Mouse (Mus musculus) stomach, embryonic 14.5 days (tissue): ENCODE results near the gene Znrf4. TPM values are rescaled to one million over a fixed set of nuclear protein-coding genes. Genes with fewer than 3 reads are reported as not detected.
A peak's percentile ranks its signal among the peaks of the same experiment; 100 is the strongest.

Source experiments
- ATAC-seq: fragments of 200-750 bp; cut with Nextera tagmentation; 2 replicates; pipeline ENCODE4 v1.8.0; 2017; ENCODE audit warnings: low read depth, moderate TSS enrichment; ENCODE audit not compliant: insufficient number of reproducible peaks, insufficient read depth, low FRiP score
- H3K27ac ChIP-seq: fragments of 300-500 bp; sonication (generic); 2 replicates; pipeline ENCODE4 v1.5.1; 2014; ENCODE audit warnings: mild to moderate bottlenecking, low read length, moderate library complexity, mixed read lengths
- H3K27me3 ChIP-seq: fragments of 300-500 bp; sonication (generic); 2 replicates; pipeline ENCODE4 v1.6.1; 2014; ENCODE audit warnings: low read length, control low read depth, mixed read lengths; ENCODE audit not compliant: control insufficient read depth, insufficient read depth
- H3K36me3 ChIP-seq: fragments of 300-500 bp; sonication (generic); 2 replicates; pipeline ENCODE4 v1.6.1; 2014; ENCODE audit warnings: mild to moderate bottlenecking, control low read depth, low read length, moderate library complexity, mixed read lengths; ENCODE audit not compliant: control insufficient read depth, insufficient read depth
- H3K4me1 ChIP-seq: fragments of 300-500 bp; sonication (generic); 2 replicates; pipeline ENCODE4 v1.6.1; 2014; ENCODE audit warnings: low read length, control low read depth, mixed read lengths; ENCODE audit not compliant: control insufficient read depth, insufficient read depth
- H3K4me2 ChIP-seq: fragments of 300-500 bp; sonication (generic); replicated peaks from 2 replicates; pipeline ENCODE4 v1.6.1; 2014; ENCODE audit warnings: low read depth, low read length, control low read depth
- H3K4me3 ChIP-seq: fragments of 300-500 bp; sonication (generic); 2 replicates; pipeline ENCODE4 v1.5.1; 2014; ENCODE audit warnings: low read depth, low read length, control low read depth
- H3K9ac ChIP-seq: fragments of 300-500 bp; sonication (generic); replicated peaks from 2 replicates; pipeline ENCODE4 v1.6.1; 2014; ENCODE audit warnings: low read depth, mild to moderate bottlenecking, control low read depth, low read length, moderate library complexity, mixed read lengths
- H3K9me3 ChIP-seq: fragments of 300-500 bp; sonication (generic); 2 replicates; pipeline ENCODE4 v1.6.1; 2016; ENCODE audit warnings: low read depth, low read length, control low read depth; ENCODE audit not compliant: control insufficient read depth
- WGBS: fragments of 180-500 bp; shearing (Covaris S2); extraction: QIAGEN DNeasy Blood & Tissue Kit; methylation state at CpG from one replicate; pipeline ENCODE4 v1.1.7; 2014; 5-methylcytosine and 5-hydroxymethylcytosine counted together
- polyA plus RNA-seq: library from polyadenylated mRNA; unstranded; fragments of >200 nt; fragmentation: Nextera tagmentation; extraction: Ambion mirVana; gene quantifications from 2 replicates; pipeline ENCODE4 v1.2.1, GENCODE M21; 2014

Gene Znrf4
- polyA plus RNA-seq, result not detected in 2 replicates

DNA sequence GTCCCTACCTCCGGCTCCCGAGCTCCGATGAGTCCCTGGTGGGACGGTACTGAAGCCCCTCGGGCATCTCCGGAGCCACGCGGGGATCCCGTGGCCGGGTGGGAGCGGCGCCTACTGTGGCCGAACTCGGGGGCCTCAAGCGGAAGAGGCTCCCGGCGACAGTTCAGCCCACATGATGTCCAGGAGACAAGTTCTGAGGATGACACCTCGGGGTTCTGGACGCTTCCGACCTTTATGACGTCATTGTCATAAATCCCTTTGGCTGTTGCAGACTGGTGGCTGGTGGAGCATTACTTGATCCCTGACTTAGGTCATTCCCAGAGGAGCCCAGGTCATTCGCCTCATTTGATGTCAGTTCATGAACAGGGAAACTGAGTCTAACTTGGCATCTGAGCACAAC, at the start of gene Znrf4:
Znrf4 (minus strand) TSS at position 122 of the 400 bp plus-strand sequence.
- Histone ChIP-seq H3K4me1 (peaks cover 11% of the 10 kb centered on the region), H3K4me2 (peak within 1 kb of the TSS; percentile 37), H3K9ac (no peak within 1 kb of the TSS), H3K36me3 (no peaks in the 10 kb centered on the region), H3K9me3 (no peaks in the 10 kb centered on the region), H3K27ac (no peak within 1 kb of the TSS), H3K27me3 (peaks cover 32% of the 10 kb centered on the region), H3K4me3 (peak within 1 kb of the TSS; percentile 24)
- WGBS, result 60% methylated on average over 22 of the region's 22 CpGs
- no peak for ATAC-seq

GRCm38 (mm10) chr17:56561866-56562265, 49.6 kb upstream of the Znrf4 start:
- H3K4me3 ChIP-seq, result no peak overlapping the region
- H3K36me3 ChIP-seq, result peaks cover 60% of the 10 kb centered on the region
- H3K9me3 ChIP-seq, result no peaks in the 10 kb centered on the region
- 96% methylated on average over 2 of the region's 2 CpGs for WGBS
- no peak overlapping the region for H3K4me2 ChIP-seq
- H3K27me3 ChIP-seq, result no peaks in the 10 kb centered on the region
- H3K4me1 ChIP-seq, result no peaks in the 10 kb centered on the region
- H3K9ac ChIP-seq, result no peak overlapping the region
- H3K27ac ChIP-seq, result no peak overlapping the region
- ATAC-seq, result no peak

DNA sequence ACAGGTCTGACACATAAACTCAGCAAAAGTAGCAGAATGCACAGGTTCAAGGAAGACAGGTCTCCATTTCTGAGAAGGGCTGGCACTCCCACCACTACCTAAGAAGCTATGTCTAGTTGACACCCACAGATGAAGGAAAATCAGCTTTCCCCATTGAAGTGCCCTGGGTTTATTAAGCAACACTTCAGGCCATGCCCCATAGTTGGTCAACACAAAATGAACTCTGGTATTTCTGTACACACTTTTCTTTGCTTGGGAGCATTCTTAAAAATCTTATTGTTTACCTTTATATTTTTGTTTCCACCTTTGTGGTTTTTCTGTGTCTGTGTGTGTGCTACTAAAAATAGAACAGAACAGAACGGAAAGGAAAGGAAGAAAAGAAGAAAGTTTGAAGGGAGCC, 47.9 kb upstream of the Znrf4 start:
- no peaks in the 10 kb centered on the region for H3K9me3 ChIP-seq
- no peak overlapping the region for H3K4me3 ChIP-seq
- H3K4me1 ChIP-seq, result no peaks in the 10 kb centered on the region
- no peaks in the 10 kb centered on the region for H3K27me3 ChIP-seq
- H3K36me3 ChIP-seq, result peaks cover 43% of the 10 kb centered on the region
- no peak overlapping the region for H3K4me2 ChIP-seq
- 70% methylated on average over 1 of the region's 1 CpGs for WGBS
- H3K9ac ChIP-seq, result no peak overlapping the region
- no peak overlapping the region for H3K27ac ChIP-seq
- ATAC-seq, result no peak

- no peak overlapping the region for H3K27ac ChIP-seq
- H3K4me3 ChIP-seq, result no peak overlapping the region
- H3K4me2 ChIP-seq, result no peak overlapping the region
- whole genome bisulfite sequencing, result 74% methylated on average over 3 of the region's 3 CpGs
- H3K9ac ChIP-seq, result no peak overlapping the region
- peaks cover 35% of the 10 kb centered on the region for H3K36me3 ChIP-seq
- no peaks in the 10 kb centered on the region for H3K27me3 ChIP-seq
- no peak for ATAC-seq
- H3K4me1 ChIP-seq, result no peaks in the 10 kb centered on the region
- H3K9me3 ChIP-seq, result no peaks in the 10 kb centered on the region
Observed at GRCm38 (mm10) chr17:56559386-56559785, 47.2 kb upstream of the Znrf4 start.

- H3K9ac ChIP-seq, result no peak overlapping the region
- ATAC-seq, result peak; percentile 39; the same call in 1 of the 2 replicates
- H3K36me3 ChIP-seq, result peaks cover 26% of the 10 kb centered on the region
- H3K27me3 ChIP-seq, result no peaks in the 10 kb centered on the region
- H3K4me1 ChIP-seq, result no peaks in the 10 kb centered on the region
- H3K4me3 ChIP-seq, result no peak overlapping the region
- H3K4me2 ChIP-seq, result no peak overlapping the region
- H3K27ac ChIP-seq, result no peak overlapping the region
- 19% methylated on average over 3 of the region's 3 CpGs for WGBS
- no peaks in the 10 kb centered on the region for H3K9me3 ChIP-seq
Observed at GRCm38 (mm10) chr17:56558448-56558847, 46.2 kb upstream of the Znrf4 start.

DNA sequence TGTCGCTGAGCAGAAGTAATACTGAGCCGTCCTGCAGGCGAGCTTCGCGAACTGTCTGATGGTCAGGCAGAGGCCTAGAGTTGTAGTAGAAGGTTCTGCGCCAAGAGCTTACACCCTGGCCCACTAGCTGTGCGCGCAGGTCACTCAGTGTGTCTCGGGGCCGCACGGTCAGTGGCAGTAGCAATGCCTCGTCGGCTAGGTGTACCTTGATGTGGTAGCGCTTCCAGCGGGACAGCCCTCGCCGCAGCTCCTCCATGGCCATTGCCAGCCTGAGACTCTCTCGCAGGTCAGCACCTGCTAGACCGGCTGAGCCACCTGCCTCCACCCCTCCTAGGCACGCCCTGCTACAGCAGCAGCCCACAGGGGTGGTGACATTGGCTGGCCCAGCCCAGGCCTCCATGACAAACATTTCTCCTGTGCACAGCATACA, 41.9 kb upstream of the Znrf4 start, which contains the start of gene Gm20219:
Gm20219 (minus strand) TSS at position 266 of the 430 bp plus-strand sequence.
- Histone ChIP-seq H3K9ac (no peak within 1 kb of the TSS), H3K27me3 (no peaks in the 10 kb centered on the region), H3K4me2 (peak within 1 kb of the TSS; percentile 19), H3K36me3 (no peaks in the 10 kb centered on the region), H3K4me3 (peak within 1 kb of the TSS; percentile 23), H3K4me1 (no peaks in the 10 kb centered on the region), H3K27ac (peak within 1 kb of the TSS; percentile 59; the same call in 1 of the 2 replicates), H3K9me3 (0 out of 2 replicates have a peak, but pooled peaks cover 3% of the 10 kb centered on the region)
- peak; percentile 93 for ATAC-seq
- 58% methylated on average over 20 of the region's 20 CpGs for WGBS

GRCm38 (mm10) chr17:56552781-56553363, 40.6 kb upstream of the Znrf4 start:
- Histone ChIP-seq H3K4me3 (no peak overlapping the region), H3K27me3 (no peaks in the 10 kb centered on the region), H3K9ac (no peak overlapping the region), H3K4me2 (no peak overlapping the region), H3K27ac (no peak overlapping the region), H3K36me3 (no peaks in the 10 kb centered on the region), H3K4me1 (no peaks in the 10 kb centered on the region), H3K9me3 (0 out of 2 replicates have a peak, but pooled peaks cover 3% of the 10 kb centered on the region)
- no peak for ATAC-seq
- WGBS, result 63% methylated on average over 5 of the region's 5 CpGs

DNA sequence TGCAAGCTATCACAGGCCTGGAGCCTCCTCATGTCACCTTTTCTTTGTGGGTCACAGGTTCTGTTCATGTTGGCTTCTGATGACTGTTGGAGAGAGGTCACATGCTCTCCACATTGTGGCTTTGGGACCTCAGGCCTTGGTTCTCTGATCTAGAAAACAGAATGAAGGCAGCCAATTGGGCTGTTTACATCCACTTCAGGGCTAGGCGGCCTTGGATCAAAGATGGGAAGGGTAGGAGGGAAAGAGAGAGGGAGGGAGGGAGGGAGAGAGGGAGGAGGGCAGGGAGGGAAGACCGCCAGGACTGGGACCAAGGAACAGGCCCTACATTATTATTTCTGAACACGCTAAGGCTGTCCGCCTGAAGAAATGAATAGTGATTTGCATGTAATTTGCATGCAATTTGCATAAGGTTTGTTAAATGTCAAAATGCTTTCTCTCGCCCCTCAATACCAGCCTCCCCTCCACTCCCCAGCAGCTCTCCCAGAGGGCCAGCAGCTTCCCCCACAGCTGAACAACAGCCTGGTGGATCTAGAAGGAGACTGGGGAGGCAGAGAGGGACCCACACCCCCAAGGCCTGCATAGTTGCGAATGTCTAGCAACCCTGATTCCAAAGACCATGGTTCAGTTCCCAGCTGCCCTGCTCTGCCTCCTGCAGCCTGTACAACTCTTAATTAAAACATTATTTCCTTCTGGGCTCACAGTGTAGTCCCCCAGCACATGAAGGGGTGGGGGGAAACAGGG, 39.8 kb upstream of the Znrf4 start:
- no peak for ATAC-seq
- WGBS, result 73% methylated on average over 6 of the region's 6 CpGs
- Histone ChIP-seq H3K4me1 (no peaks in the 10 kb centered on the region), H3K27ac (no peak overlapping the region), H3K4me2 (no peak overlapping the region), H3K9me3 (0 out of 2 replicates have a peak, but pooled peaks cover 3% of the 10 kb centered on the region), H3K4me3 (no peak overlapping the region), H3K9ac (no peak overlapping the region), H3K27me3 (no peaks in the 10 kb centered on the region), H3K36me3 (no peaks in the 10 kb centered on the region)
